Mouse (Mus musculus): ENCODE results near the gene Slc22a23. TPM values are rescaled to one million over a fixed set of nuclear protein-coding genes. Genes with fewer than 3 reads are reported as not detected.

The Slc22a23 gene
- polyA plus RNA-seq, 1 experiment = not detected

- no peak for TF ChIP-seq POLR2A (IDR thresholded peaks at IDR 0.05; ENCODE audit: insufficient read depth, low read depth, low read length)
- no peak for TF ChIP-seq CTCF (IDR thresholded peaks at IDR 0.05; ENCODE audit: insufficient read depth, low read depth, low read length)
- no peak overlapping the region for H3K27ac ChIP-seq (ENCODE audit: insufficient read depth, low read depth, low read length)
- H3K4me3 ChIP-seq (ENCODE audit: insufficient read depth, low read depth, low read length) = no peak overlapping the region
- WGBS = 63% methylated on average over 5 of the region's 5 CpGs
- peaks cover 9% of the 10 kb centered on the region for H3K4me1 ChIP-seq (ENCODE audit: control insufficient read depth, insufficient read depth, low read length)
These were observed 191.5 kb downstream of the Slc22a23 start for GRCm38 (mm10) chr13:34153254-34154011.

DNA sequence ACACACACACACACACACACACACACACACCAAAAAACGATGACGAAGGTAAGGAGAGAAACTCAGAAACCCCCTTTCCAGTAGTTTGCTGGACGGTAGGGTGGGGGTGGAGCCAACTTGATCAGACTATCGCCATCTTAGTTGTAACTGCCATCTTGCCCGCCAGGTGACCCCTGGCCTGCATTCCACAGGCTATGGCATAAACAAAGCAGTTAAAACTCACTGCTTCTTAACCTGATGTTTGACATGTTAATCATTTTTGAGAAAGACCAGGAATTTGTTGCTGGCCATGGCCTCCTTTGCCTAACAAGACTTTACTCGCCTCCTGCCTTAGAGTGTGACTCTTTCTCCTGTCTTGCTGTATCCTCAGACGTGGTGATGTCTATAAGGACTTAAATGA lies 192.3 kb downstream of the Slc22a23 start:
- no peak overlapping the region for H3K27ac ChIP-seq (ENCODE audit: insufficient read depth, low read depth, low read length)
- H3K4me3 ChIP-seq (ENCODE audit: insufficient read depth, low read depth, low read length) = no peak overlapping the region
- WGBS = 82% methylated on average over 7 of the region's 7 CpGs
- TF ChIP-seq CTCF (IDR thresholded peaks at IDR 0.05; ENCODE audit: insufficient read depth, low read depth, low read length) (no peak), POLR2A (IDR thresholded peaks at IDR 0.05; ENCODE audit: insufficient read depth, low read depth, low read length) (no peak)
- H3K4me1 ChIP-seq (ENCODE audit: control insufficient read depth, insufficient read depth, low read length) = peaks cover 9% of the 10 kb centered on the region

- TF ChIP-seq CTCF (IDR thresholded peaks at IDR 0.05; ENCODE audit: insufficient read depth, low read depth, low read length) = no peak
- TF ChIP-seq POLR2A (IDR thresholded peaks at IDR 0.05; ENCODE audit: insufficient read depth, low read depth, low read length) = no peak
- peaks cover 9% of the 10 kb centered on the region for H3K4me1 ChIP-seq (ENCODE audit: control insufficient read depth, insufficient read depth, low read length)
- WGBS = 93% methylated on average over 1 of the region's 1 CpGs
- H3K27ac ChIP-seq (ENCODE audit: insufficient read depth, low read depth, low read length) = no peak overlapping the region
- H3K4me3 ChIP-seq (ENCODE audit: insufficient read depth, low read depth, low read length) = no peak overlapping the region
These were observed 193.6 kb downstream of the Slc22a23 start for GRCm38 (mm10) chr13:34151425-34151824.

GRCm38 (mm10) chr13:34150271-34151027 lies 194.5 kb downstream of the Slc22a23 start:
- WGBS = 15% methylated on average over 19 of the region's 19 CpGs
- Histone ChIP-seq H3K4me3 (ENCODE audit: insufficient read depth, low read depth, low read length) (peak overlapping the region; percentile 56), H3K27ac (ENCODE audit: insufficient read depth, low read depth, low read length) (peak overlapping the region; percentile 86), H3K4me1 (ENCODE audit: control insufficient read depth, insufficient read depth, low read length) (peaks cover 9% of the 10 kb centered on the region)
- no peak for TF ChIP-seq CTCF (IDR thresholded peaks at IDR 0.05; ENCODE audit: insufficient read depth, low read depth, low read length)
- TF ChIP-seq POLR2A (IDR thresholded peaks at IDR 0.05; ENCODE audit: insufficient read depth, low read depth, low read length) = no peak

DNA sequence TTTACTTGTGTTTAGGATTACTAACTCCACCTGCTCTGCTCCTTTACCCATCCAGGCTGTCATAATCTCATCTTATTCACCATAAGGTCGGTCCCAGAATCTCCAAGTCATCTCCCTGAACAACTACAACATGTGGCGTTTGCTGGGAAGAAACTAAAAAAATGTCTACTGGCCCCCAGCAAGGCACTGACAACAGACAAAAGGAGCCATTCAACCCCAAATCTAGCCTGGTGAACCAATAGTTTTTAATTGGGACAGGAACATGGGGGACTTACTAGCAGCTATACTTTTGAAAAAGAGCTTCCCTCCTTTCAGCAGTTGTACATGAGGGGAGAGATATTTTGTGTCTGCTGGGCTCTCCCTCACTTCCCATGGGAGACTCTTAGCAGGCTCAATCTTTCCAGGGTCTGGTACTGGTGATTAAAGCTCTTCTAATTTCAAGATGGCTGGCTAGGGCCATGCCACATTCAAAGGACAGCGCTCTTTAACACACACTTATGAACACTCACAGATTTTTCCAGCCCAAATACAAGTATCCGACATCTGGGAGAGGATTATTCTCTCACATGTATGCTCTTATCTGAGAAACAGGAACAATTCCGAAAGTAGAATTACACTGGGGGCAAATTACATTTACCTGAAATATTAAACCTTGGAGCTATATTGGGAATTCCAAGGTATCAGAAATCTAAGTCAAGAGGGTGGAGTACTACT lies 195.4 kb downstream of the Slc22a23 start:
- Histone ChIP-seq H3K27ac (ENCODE audit: insufficient read depth, low read depth, low read length) (peak overlapping the region; percentile 86), H3K4me3 (ENCODE audit: insufficient read depth, low read depth, low read length) (peak overlapping the region; percentile 56; the same call in 1 of the 2 replicates), H3K4me1 (ENCODE audit: control insufficient read depth, insufficient read depth, low read length) (peaks cover 9% of the 10 kb centered on the region)
- WGBS = 43% methylated on average over 5 of the region's 5 CpGs
- TF ChIP-seq CTCF (IDR thresholded peaks at IDR 0.05; ENCODE audit: insufficient read depth, low read depth, low read length) = no peak

DNA sequence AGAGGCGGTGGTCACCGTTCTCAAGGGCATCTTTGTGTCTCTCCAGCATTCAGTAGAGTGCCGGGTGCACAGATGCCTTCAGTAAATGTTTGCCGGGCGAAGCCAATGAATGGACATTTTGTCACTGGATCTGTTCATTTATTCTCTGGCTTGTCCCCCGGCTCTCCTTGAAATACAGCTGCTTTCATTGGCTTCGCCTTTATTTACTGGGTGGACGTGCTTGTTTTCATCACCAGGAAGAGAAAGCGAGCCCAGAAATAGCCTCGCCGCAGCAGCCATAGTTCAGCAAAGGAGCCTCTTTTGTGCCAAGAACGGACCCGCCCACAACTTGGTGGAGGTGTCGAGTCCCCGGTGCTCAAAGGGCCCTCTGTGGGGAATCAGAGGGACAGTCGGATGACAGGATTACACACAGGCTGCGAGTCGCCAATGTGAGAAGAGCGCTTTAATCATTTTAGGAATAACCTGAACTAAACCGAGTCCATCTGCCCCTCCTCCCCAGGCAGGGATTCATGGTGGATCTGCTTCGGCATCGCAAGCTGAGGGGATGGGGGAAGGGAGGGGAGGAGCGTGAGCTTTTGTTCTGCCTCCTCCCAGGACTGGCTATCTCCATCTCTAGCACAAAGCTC lies 196.1 kb downstream of the Slc22a23 start:
- H3K4me3 ChIP-seq (ENCODE audit: insufficient read depth, low read depth, low read length) = peak overlapping the region; percentile 42
- TF ChIP-seq CTCF (IDR thresholded peaks at IDR 0.05; ENCODE audit: insufficient read depth, low read depth, low read length) (no peak), POLR2A (IDR thresholded peaks at IDR 0.05; ENCODE audit: insufficient read depth, low read depth, low read length) (no peak; the same call in 1 of the 2 replicates)
- WGBS = under 1% methylated on average over 23 of the region's 23 CpGs
- peaks cover 9% of the 10 kb centered on the region for H3K4me1 ChIP-seq (ENCODE audit: control insufficient read depth, insufficient read depth, low read length)
- peak overlapping the region; percentile 86 for H3K27ac ChIP-seq (ENCODE audit: insufficient read depth, low read depth, low read length)

DNA sequence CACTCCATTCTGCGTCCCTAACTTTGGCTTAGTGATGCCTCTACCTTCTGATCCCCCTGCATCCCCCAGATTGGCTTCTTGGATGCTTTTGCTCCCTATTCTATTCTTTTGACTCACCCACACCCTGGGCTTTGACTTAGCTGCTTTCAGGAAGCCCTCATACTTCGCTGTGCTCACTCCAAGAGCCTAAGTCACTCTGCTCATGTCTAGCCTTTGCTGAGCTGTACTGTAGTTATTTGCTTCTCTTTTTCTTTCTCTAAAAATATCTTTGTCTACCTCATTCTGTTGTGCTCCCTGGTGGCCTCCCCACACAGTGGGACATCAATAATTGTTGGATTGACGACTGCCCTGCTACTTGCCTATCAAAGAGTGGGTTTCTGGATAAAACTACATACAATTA lies 196.8 kb downstream of the Slc22a23 start:
- peaks cover 14% of the 10 kb centered on the region for H3K4me1 ChIP-seq (ENCODE audit: control insufficient read depth, insufficient read depth, low read length)
- H3K4me3 ChIP-seq (ENCODE audit: insufficient read depth, low read depth, low read length) = no peak overlapping the region
- TF ChIP-seq CTCF (IDR thresholded peaks at IDR 0.05; ENCODE audit: insufficient read depth, low read depth, low read length) (no peak), POLR2A (IDR thresholded peaks at IDR 0.05; ENCODE audit: insufficient read depth, low read depth, low read length) (no peak)
- WGBS = 39% methylated on average over 3 of the region's 3 CpGs
- peak overlapping the region; percentile 86 for H3K27ac ChIP-seq (ENCODE audit: insufficient read depth, low read depth, low read length)

GRCm38 (mm10) chr13:34146916-34147315 lies 198.1 kb downstream of the Slc22a23 start:
- WGBS = 53% methylated on average over 3 of the region's 3 CpGs
- Histone ChIP-seq H3K4me3 (ENCODE audit: insufficient read depth, low read depth, low read length) (no peak overlapping the region), H3K27ac (ENCODE audit: insufficient read depth, low read depth, low read length) (no peak overlapping the region), H3K4me1 (ENCODE audit: control insufficient read depth, insufficient read depth, low read length) (peaks cover 14% of the 10 kb centered on the region)
- TF ChIP-seq POLR2A (IDR thresholded peaks at IDR 0.05; ENCODE audit: insufficient read depth, low read depth, low read length) = no peak
- no peak for TF ChIP-seq CTCF (IDR thresholded peaks at IDR 0.05; ENCODE audit: insufficient read depth, low read depth, low read length)
